Mouse (Mus musculus) cerebellum, adult 2 months (tissue): ENCODE data around the gene Lrba.

Experiments used
- CTCF ChIP-seq: fragments of 200-500 bp; IDR thresholded peaks from 2 replicates; pipeline ENCODE4 v1.5.1; 2011; ENCODE audit warnings: low read depth, mild to moderate bottlenecking, control low read depth, low read length, moderate library complexity, borderline replicate concordance; ENCODE audit not compliant: insufficient read depth
- POLR2A ChIP-seq: fragments of 200-500 bp; IDR thresholded peaks from 2 replicates; pipeline ENCODE4 v1.6.1; 2011; ENCODE audit warnings: low read length, control low read depth, borderline replicate concordance; ENCODE audit not compliant: insufficient read depth

DNA sequence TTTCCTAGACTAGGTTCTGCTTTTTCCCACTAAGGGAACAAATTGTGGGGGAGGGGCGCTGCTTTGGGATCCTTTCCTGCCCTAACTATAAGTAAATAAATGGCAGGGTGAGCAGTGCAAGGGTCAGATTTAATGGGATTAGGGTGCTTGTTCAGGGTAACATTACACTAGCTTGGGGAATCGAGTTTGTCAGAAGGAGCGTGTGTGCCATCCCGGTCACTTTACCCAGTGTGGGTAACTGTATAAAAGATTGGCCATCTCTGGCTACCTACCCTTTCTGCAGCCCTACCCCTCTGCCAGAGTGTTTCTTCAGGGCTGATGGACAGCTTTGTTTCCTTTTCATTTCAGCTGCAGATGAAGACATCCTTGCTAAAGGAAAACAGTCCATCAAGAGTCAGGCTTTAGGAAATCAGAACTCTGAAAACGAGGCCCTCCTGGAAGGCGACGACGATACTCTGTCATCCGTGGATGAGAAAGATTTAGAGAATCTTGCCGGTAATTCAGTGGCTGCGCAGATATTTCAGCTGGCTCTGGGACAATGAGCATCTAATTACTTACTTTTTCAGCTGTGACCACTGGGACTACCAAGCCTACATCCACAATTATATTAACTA lies 315.2 kb downstream of the Lrba start:
- TF ChIP-seq CTCF, result no peak
- no peak for TF ChIP-seq POLR2A
